Mouse (Mus musculus): ENCODE data around the gene Plekha7. TPM values are rescaled to one million over a fixed set of nuclear protein-coding genes. Genes with fewer than 3 reads are reported as not detected.

The Plekha7 gene
- polyA plus RNA-seq (2014; fragmentation: Nextera tagmentation; extraction: Ambion mirVana): 5.6 and 7.3 TPM in 2 replicates

DNA sequence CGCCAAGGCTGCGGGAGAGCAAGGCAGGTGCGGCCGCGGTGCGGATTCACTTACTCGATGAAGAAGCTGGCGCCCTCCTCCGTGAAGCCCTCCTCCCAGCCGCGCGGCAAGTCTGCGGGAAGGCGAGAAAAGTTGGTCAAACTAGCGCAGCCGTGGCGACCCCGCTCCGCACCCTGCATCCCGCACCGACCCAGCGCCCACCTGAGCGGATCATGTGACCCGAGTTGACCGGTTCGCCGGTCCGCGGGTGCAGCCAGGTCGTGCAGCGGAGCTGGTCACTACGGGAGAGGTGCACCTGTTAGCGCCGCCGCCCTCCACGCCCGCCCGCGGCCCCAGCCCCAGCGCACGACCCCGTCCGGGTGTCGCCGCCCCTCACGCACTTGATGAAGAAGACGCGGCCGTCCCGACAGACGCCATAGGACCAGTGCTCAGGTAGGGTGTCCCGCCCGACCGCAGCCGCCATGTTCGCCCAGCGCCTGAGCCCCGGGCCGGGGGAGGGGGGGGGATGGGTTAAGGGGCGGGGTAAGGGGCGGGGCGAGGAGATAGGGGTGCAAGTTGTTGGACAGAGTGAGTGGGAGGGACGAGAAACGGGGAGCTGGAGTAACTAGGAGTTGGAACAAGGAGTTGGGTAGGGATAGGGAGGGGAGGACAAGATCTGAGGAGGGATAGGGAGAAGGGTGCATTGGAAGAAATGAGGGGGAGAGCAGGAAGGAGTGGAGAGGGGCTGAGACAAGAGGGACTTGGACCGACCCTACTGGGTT is at the start of gene Plekha7:
TSS of gene Plekha7 (minus strand) at position 506 of the 761 bp plus-strand sequence.
- WGBS: under 1% methylated on average over 56 of the region's 65 CpGs
- H3K9me3 ChIP-seq (ENCODE audit: control insufficient read depth, low read length): no peaks in the 10 kb centered on the region
- H3K4me2 ChIP-seq (replicated peaks): peak within 1 kb of the TSS; percentile 100
- peak within 1 kb of the TSS; percentile 52; the same call in 1 of the 2 replicates for H3K27ac ChIP-seq
- H3K36me3 ChIP-seq (replicated peaks; ENCODE audit: control insufficient read depth, insufficient read depth): no peaks in the 10 kb centered on the region
- no peak for DNase-seq (ENCODE audit: low spot score)
- H3K4me1 ChIP-seq (replicated peaks; ENCODE audit: control insufficient read depth, insufficient read depth, low read length): peaks cover 6% of the 10 kb centered on the region
- peak; percentile 67 for ATAC-seq (ENCODE audit: low FRiP score)
- peak within 1 kb of the TSS; percentile 68 for H3K4me3 ChIP-seq (replicated peaks; ENCODE audit: low read length)
- peaks cover 18% of the 10 kb centered on the region; the same call in 1 of the 2 replicates for H3K27me3 ChIP-seq (ENCODE audit: control insufficient read depth, insufficient read depth, low read length)
- peak within 1 kb of the TSS; percentile 58 for H3K9ac ChIP-seq

DNA sequence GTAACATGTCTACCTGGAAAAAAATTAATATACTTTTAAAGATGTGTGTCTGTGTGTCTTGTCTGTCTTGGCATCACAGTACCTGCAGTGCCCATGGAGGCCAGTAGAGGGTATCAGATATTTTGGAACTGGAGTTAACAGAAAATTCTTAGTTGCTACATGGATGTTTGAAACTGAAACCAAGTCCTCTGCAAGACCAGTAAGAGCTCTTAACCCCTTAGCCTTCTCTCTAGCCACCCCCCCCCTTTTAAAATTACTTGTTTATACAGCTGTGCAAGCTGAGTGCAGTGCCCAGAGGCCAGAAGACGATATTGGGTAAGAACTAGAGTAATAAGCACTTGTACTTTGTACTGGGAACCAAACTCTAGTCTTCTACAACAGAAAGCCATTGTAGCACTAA is 28.1 kb upstream of the Plekha7 start:
- no peak overlapping the region for H3K9ac ChIP-seq
- H3K4me2 ChIP-seq (replicated peaks): no peak overlapping the region
- no peak overlapping the region for H3K4me3 ChIP-seq (replicated peaks; ENCODE audit: low read length)
- WGBS: 73% methylated on average over 1 of the region's 1 CpGs
- ATAC-seq (ENCODE audit: low FRiP score) (no peak), DNase-seq (ENCODE audit: low spot score) (peak; percentile 59)
- H3K27me3 ChIP-seq (ENCODE audit: control insufficient read depth, insufficient read depth, low read length): no peaks in the 10 kb centered on the region
- H3K36me3 ChIP-seq (replicated peaks; ENCODE audit: control insufficient read depth, insufficient read depth): peaks cover 40% of the 10 kb centered on the region
- H3K9me3 ChIP-seq (ENCODE audit: control insufficient read depth, low read length): no peaks in the 10 kb centered on the region
- H3K27ac ChIP-seq: no peak overlapping the region
- H3K4me1 ChIP-seq (replicated peaks; ENCODE audit: control insufficient read depth, insufficient read depth, low read length): peaks cover 10% of the 10 kb centered on the region

- Histone ChIP-seq H3K9ac (no peak overlapping the region), H3K4me2 (replicated peaks) (peak overlapping the region; percentile 62), H3K9me3 (ENCODE audit: control insufficient read depth, low read length) (no peaks in the 10 kb centered on the region), H3K27ac (no peak overlapping the region), H3K27me3 (ENCODE audit: control insufficient read depth, insufficient read depth, low read length) (no peaks in the 10 kb centered on the region), H3K36me3 (replicated peaks; ENCODE audit: control insufficient read depth, insufficient read depth) (peaks cover 40% of the 10 kb centered on the region), H3K4me1 (replicated peaks; ENCODE audit: control insufficient read depth, insufficient read depth, low read length) (peaks cover 10% of the 10 kb centered on the region), H3K4me3 (replicated peaks; ENCODE audit: low read length) (peak overlapping the region; percentile 68; the same call in 1 of the 2 replicates)
- ATAC-seq (ENCODE audit: low FRiP score) (no peak), DNase-seq (ENCODE audit: low spot score) (no peak)
- WGBS: 78% methylated on average over 6 of the region's 6 CpGs
These were observed 27.0 kb upstream of the Plekha7 start for GRCm38 (mm10) chr7:116335133-116335532.

GRCm38 (mm10) chr7:116334669-116335038 is 26.5 kb upstream of the Plekha7 start:
- peak overlapping the region; percentile 86 for H3K9ac ChIP-seq
- DNase-seq (ENCODE audit: low spot score) (no peak), ATAC-seq (ENCODE audit: low FRiP score) (no peak)
- peak overlapping the region; percentile 68 for H3K4me3 ChIP-seq (replicated peaks; ENCODE audit: low read length)
- 26% methylated on average over 8 of the region's 8 CpGs for WGBS
- H3K4me2 ChIP-seq (replicated peaks): peak overlapping the region; percentile 62
- peaks cover 10% of the 10 kb centered on the region for H3K4me1 ChIP-seq (replicated peaks; ENCODE audit: control insufficient read depth, insufficient read depth, low read length)
- no peaks in the 10 kb centered on the region for H3K27me3 ChIP-seq (ENCODE audit: control insufficient read depth, insufficient read depth, low read length)
- H3K27ac ChIP-seq: peak overlapping the region; percentile 26; the same call in 1 of the 2 replicates
- H3K9me3 ChIP-seq (ENCODE audit: control insufficient read depth, low read length): no peaks in the 10 kb centered on the region
- H3K36me3 ChIP-seq (replicated peaks; ENCODE audit: control insufficient read depth, insufficient read depth): peaks cover 40% of the 10 kb centered on the region

- Histone ChIP-seq H3K4me2 (replicated peaks) (peak within 1 kb of the TSS; percentile 62), H3K27ac (peak within 1 kb of the TSS; percentile 84), H3K4me1 (replicated peaks; ENCODE audit: control insufficient read depth, insufficient read depth, low read length) (peaks cover 10% of the 10 kb centered on the region), H3K36me3 (replicated peaks; ENCODE audit: control insufficient read depth, insufficient read depth) (peaks cover 39% of the 10 kb centered on the region), H3K27me3 (ENCODE audit: control insufficient read depth, insufficient read depth, low read length) (no peaks in the 10 kb centered on the region), H3K9me3 (ENCODE audit: control insufficient read depth, low read length) (no peaks in the 10 kb centered on the region), H3K9ac (peak within 1 kb of the TSS; percentile 86), H3K4me3 (replicated peaks; ENCODE audit: low read length) (peak within 1 kb of the TSS; percentile 68)
- ATAC-seq (ENCODE audit: low FRiP score) (peak; percentile 99), DNase-seq (ENCODE audit: low spot score) (peak; percentile 98)
- WGBS: under 1% methylated on average over 78 of the region's 78 CpGs
These were observed 25.8 kb upstream of the Plekha7 start, which contains the start of gene Rps13 for GRCm38 (mm10) chr7:116333713-116334668. TSS of gene Rps13 (minus strand) at chr7:116334195.

GRCm38 (mm10) chr7:116331246-116331645 is 23.1 kb upstream of the Plekha7 start:
- 83% methylated on average over 2 of the region's 2 CpGs for WGBS
- Histone ChIP-seq H3K4me1 (replicated peaks; ENCODE audit: control insufficient read depth, insufficient read depth, low read length) (peaks cover 10% of the 10 kb centered on the region), H3K4me2 (replicated peaks) (no peak overlapping the region), H3K36me3 (replicated peaks; ENCODE audit: control insufficient read depth, insufficient read depth) (peaks cover 42% of the 10 kb centered on the region), H3K27me3 (ENCODE audit: control insufficient read depth, insufficient read depth, low read length) (no peaks in the 10 kb centered on the region), H3K9ac (no peak overlapping the region), H3K4me3 (replicated peaks; ENCODE audit: low read length) (no peak overlapping the region), H3K9me3 (ENCODE audit: control insufficient read depth, low read length) (no peaks in the 10 kb centered on the region), H3K27ac (no peak overlapping the region)
- ATAC-seq (ENCODE audit: low FRiP score): no peak
- no peak for DNase-seq (ENCODE audit: low spot score)

DNA sequence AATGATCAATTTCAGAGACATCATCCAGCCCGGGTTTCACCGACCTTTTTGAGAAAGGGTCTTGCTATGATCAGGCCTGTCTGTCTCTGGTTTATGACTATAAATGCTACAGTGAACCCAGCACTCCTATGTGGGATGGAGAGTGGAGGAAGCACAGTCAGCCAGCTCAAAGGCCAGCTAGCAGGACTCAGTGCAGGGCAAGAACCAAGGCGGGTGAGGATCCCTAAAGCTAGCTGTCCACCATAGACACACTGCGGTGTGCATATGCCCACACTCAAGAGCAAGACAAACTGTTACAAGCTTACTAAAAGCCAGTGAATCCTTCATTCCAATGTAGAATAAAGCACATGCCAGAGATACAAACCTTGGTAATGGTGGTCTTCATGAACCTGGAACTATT is 21.7 kb upstream of the Plekha7 start:
- Histone ChIP-seq H3K4me3 (replicated peaks; ENCODE audit: low read length) (no peak overlapping the region), H3K9me3 (ENCODE audit: control insufficient read depth, low read length) (no peaks in the 10 kb centered on the region), H3K4me2 (replicated peaks) (no peak overlapping the region), H3K36me3 (replicated peaks; ENCODE audit: control insufficient read depth, insufficient read depth) (peaks cover 42% of the 10 kb centered on the region), H3K27me3 (ENCODE audit: control insufficient read depth, insufficient read depth, low read length) (no peaks in the 10 kb centered on the region), H3K4me1 (replicated peaks; ENCODE audit: control insufficient read depth, insufficient read depth, low read length) (peaks cover 10% of the 10 kb centered on the region), H3K27ac (no peak overlapping the region), H3K9ac (no peak overlapping the region)
- ATAC-seq (ENCODE audit: low FRiP score) (no peak), DNase-seq (ENCODE audit: low spot score) (no peak)
- 91% methylated on average over 4 of the region's 4 CpGs for WGBS

DNA sequence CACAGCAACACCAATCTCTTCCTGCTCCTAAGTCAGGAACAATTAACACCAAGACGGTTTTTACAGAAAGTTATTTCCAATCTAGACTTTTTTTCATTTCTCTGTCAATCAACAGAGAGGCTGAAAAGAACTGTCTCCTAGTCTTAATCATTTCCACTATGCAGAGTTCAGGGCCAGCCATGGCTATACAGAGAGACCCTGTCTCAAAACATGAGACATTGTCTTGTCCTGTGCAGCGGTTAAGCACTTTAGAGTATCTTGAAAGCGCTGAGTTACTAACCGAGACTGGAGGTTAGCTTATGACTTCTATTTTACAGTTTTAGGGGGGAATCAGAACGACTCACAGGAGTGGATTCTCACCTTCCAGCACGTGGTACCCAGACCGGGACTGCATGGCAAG is 20.6 kb upstream of the Plekha7 start:
- Histone ChIP-seq H3K27me3 (ENCODE audit: control insufficient read depth, insufficient read depth, low read length) (no peaks in the 10 kb centered on the region), H3K9ac (no peak overlapping the region), H3K9me3 (ENCODE audit: control insufficient read depth, low read length) (no peaks in the 10 kb centered on the region), H3K4me3 (replicated peaks; ENCODE audit: low read length) (no peak overlapping the region), H3K4me2 (replicated peaks) (no peak overlapping the region), H3K27ac (no peak overlapping the region), H3K36me3 (replicated peaks; ENCODE audit: control insufficient read depth, insufficient read depth) (peaks cover 42% of the 10 kb centered on the region), H3K4me1 (replicated peaks; ENCODE audit: control insufficient read depth, insufficient read depth, low read length) (peaks cover 10% of the 10 kb centered on the region)
- WGBS: 80% methylated on average over 7 of the region's 7 CpGs
- ATAC-seq (ENCODE audit: low FRiP score) (no peak), DNase-seq (ENCODE audit: low spot score) (no peak)

- Histone ChIP-seq H3K27me3 (ENCODE audit: control insufficient read depth, insufficient read depth, low read length) (no peaks in the 10 kb centered on the region), H3K27ac (no peak overlapping the region), H3K4me2 (replicated peaks) (no peak overlapping the region), H3K36me3 (replicated peaks; ENCODE audit: control insufficient read depth, insufficient read depth) (peaks cover 42% of the 10 kb centered on the region), H3K9me3 (ENCODE audit: control insufficient read depth, low read length) (no peaks in the 10 kb centered on the region), H3K9ac (no peak overlapping the region), H3K4me1 (replicated peaks; ENCODE audit: control insufficient read depth, insufficient read depth, low read length) (peaks cover 6% of the 10 kb centered on the region), H3K4me3 (replicated peaks; ENCODE audit: low read length) (no peak overlapping the region)
- ATAC-seq (ENCODE audit: low FRiP score) (no peak), DNase-seq (ENCODE audit: low spot score) (no peak)
- WGBS: 93% methylated on average over 5 of the region's 5 CpGs
These were observed 19.7 kb upstream of the Plekha7 start for GRCm38 (mm10) chr7:116327901-116328300.
